Mouse (Mus musculus): ENCODE measurements around the gene Ipo7. TPM values are rescaled to one million over a fixed set of nuclear protein-coding genes. Genes with fewer than 3 reads are reported as not detected.
A peak's percentile ranks its signal among the peaks of the same experiment; 100 is the strongest.
"Not testable (repeated sequence)": the region's sequence is repeated elsewhere in the genome, so short reads cannot be mapped to it uniquely, and the experiment has no call there.

Ipo7 gene
- 100 to 1,000 TPM in 1 of 2 experiments, 10 to 100 TPM in 1; 93.8 to 104 TPM for total RNA-seq (2021)
- long read RNA-seq, full-length matches to known transcripts: 16 of 32 reads
- long read RNA-seq, partial matches to known transcripts: 5 of 32 reads
- long read RNA-seq, other reads (novel, unspliced or antisense): 11 of 32 reads

DNA sequence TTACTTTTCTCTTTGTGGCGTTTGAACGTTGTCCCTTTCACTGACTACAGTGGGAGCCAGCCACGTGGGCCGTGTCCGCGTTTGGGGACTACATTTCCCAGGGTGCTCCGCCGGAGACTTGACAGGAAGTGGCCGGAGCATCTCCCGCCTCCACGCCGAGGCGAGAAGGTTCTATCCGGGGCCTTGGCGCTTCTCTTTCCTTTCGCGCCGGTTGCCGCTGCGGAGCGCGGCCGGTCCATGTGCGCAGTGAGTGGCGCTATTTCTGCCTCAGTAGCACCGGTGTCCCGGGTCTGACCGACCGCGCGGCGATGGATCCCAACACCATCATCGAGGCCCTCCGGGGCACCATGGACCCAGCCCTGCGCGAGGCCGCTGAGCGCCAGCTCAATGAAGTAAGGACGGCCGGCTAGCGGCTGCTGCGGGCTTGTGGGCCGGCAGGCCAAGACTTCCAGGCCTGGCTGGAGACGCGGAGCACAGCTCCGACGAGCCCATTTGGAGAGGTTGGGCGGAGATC is at the start of gene Ipo7:
Ipo7 (plus strand) TSS at position 158 of the 514 bp plus-strand sequence.
- peak; percentile 92 to 96 for DNase-seq (ENCODE audit: low spot score in 2 of 2)

DNA sequence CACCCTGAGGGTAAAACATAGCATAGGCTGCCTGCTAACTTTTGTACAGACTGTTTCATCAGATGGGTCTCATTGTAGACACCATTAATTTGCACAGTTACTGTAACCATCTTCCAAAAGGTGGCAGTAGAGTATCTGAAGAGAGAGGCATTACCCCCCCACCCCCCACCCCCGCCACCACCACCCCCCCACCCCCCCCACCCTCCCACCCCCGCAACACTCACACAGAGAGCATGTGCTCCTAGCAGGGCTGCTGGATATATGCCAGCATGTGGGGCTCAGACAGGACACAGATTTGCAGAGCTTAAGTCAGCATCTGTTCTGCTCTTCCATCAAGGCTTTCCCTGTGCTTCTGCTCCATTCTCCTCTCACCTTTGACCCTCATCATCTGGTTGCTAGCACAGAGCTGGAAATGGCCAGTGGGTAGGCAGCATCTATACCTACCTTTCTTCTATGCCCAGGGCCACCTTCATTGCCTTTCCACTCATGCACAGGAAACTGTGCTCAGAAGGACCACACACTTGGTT is 49.1 kb upstream of the Ipo7 start:
- DNase-seq (ENCODE audit: low spot score in 2 of 2): peak in 1 of 2 experiments; percentile 65

DNA sequence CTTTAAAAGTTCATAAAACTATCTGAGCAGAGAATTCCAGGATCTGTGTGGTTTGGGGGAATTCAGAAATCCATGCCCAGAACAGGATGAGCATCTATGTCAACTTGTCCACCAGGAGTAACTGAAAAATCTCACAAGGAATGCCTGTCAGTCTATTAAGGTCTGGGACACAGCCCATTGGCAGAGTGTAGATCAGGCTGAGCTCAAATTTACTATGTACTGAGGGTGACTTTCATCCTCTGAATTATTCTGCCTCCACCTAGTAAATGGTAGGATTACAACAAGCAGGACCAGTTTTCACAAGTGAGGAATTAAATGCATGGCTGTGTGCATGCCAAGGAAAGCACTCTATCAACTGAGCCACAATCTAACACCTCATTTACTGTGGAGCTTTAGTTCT is 48.5 kb upstream of the Ipo7 start:
- DNase-seq (ENCODE audit: low spot score in 2 of 2): no peak

DNA sequence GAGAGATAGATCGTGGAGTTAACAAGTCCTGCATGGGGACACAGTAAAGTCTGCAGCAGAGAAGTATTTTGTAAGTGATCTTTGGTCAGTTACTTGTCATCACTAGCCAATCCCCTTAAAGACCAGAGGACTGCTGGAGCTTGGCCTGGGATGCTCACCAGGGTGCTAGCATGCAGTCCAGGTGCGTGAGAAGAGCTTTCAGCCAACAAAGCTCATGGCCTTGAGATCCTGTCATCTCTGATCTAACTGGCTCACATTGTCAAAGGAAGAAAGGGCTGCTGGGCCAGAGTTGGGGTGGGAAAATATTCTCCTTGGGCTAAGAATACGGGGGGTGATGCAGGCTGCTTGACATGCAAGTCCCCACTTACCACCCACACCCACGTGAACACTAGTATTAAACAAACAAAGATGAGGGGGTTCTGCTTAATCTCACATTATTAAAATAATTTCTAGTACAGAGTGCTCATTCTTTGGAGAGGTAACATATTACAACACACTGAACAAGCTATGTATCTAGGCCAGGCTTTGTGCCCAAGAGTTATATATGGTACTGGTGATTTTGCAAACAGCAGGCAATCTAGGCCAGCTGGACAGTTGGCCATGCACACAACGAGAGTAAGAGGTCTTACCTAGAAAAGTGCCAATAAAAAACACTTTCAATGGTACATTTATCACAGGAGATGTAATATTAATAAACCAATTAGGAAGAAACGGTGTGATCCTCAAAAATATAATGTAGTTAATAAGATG is 41.9 kb upstream of the Ipo7 start:
- no peak for DNase-seq (ENCODE audit: low spot score in 2 of 2)

DNA sequence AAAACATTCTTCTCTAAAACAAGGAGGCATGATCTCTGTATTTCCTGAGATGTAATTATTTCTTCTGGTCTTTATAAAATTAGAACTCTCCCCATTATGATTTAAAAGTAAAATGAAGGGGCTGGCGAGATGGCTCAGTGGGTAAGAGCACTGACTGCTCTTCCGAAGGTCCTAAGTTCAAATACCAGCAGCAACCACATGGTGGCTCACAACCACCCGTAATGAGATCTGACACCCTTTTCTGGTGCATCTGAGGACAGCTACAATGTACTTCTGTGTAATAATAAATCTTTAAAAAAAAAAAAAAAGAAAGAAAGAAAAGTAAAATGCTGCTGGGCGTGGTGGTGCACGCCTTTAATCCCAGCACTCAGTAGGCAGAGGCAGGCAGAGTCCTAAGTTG is 40.9 kb upstream of the Ipo7 start:
- DNase-seq (ENCODE audit: low spot score in 2 of 2): peak in 1 of 2 experiments; percentile 42

DNA sequence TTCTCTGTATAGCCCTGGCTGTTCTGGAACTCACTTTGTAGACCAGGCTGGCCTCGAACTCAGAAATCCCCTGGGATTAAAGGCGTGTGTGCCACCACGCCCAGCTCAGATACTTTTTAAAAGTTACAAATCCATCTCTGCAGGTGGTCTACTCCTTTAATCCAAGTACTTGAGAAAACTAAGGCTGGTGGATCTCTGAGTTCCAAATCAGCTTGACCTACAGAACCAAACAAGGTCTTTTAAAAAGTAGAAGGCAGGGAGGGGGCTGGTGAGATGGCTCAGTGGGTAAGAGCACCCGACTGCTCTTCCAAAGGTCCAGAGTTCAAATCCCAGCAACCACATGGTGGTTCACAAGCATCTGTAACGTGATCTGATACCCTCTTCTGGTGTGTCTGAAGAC is 33.5 kb upstream of the Ipo7 start:
- not testable (repeated sequence) for DNase-seq (ENCODE audit: low spot score in 2 of 2)

DNA sequence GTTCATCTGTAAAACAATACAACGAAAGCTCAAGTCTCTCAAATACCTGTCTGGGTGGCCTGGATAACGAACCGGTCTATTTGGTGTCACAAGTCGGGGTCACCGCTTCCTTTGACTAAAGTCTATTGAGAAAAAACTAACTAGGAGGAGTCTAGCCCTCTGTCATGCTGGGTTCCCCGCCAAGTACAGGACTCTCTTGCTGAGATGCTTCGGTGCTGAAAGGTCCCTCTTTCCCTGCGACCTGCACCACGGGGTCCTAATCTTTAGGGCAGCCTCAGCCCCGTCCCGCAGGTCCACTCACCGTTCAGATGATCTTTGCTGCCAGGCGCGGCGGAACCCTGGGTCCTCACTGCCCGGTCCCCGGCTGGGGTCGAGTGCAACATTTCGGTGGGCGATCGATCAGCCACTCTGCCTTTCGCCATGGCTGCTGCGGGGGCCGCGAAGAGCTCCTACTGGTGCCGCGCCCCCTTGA is 32.4 kb upstream of the Ipo7 start:
- no peak for DNase-seq (ENCODE audit: low spot score in 2 of 2)

DNA sequence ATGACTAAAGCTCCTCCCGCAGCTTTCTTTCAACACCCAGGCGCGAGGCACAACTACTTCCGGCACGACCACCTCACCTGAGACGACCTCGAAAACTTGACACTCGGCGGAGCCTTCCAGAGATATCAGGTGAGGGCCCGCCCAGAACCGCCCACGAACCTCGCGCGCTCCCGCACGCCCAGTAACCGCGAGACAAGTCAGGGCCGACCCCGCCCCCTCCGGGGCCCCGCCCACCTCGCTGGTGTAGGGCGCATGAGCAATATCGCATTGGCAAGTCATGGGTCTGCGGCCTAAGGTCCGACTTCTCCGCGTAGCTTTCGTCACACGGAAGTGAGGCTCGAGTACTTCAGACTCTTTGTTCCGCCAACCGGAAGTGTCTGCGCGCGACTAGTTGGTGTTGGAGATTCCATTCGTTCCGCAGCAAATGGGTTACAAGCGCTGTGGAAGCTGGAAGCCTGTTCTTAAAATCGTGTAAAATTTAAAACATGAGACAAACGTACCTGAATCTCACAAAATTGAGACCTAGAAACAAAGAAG is 31.9 kb upstream of the Ipo7 start:
- DNase-seq (ENCODE audit: low spot score in 2 of 2): peak; percentile 96 to 99

DNA sequence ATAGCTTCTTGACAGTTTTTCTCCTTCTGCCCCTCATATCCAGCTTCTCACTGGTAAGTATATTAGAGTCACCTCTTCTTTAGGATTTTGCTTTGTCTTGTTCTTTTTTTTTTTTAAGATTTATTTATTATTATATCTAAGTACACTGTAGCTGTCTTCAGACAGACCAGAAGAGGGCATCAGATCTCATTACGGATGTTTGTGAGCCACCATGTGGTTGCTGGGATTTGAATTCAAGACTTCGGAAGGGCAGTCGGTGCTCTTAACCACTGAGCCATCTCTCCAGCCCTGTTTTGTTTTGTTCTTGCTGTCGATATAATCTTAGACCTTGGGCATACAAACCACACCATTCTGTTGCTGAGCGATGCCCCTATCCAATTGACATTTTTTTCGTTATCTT is 31.3 kb upstream of the Ipo7 start, which contains the start of gene Tmem41b:
Tmem41b (minus strand) TSS at position 155 of the 400 bp plus-strand sequence.
- peak in 1 of 2 experiments; percentile 52 for DNase-seq (ENCODE audit: low spot score in 2 of 2)

DNA sequence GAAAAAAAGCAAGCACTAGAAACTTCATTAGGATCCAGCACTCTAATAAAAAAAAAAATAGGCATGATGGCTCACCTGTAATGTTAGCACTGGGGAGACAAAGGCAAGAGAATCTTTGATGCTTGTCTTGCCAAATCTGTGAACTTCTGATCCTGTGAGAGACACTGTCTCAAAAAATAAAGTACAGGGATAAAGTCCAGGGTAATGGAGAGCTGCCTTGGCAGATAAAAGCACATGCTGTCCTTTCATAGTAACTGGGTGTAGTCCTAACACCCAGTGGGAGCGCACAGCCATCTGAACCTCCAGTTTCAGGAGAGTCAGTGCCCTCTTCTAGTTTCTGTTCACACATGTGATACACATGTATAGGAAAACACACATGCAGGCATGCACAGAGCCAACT is 26.8 kb upstream of the Ipo7 start:
- DNase-seq (ENCODE audit: low spot score in 2 of 2): no peak

DNA sequence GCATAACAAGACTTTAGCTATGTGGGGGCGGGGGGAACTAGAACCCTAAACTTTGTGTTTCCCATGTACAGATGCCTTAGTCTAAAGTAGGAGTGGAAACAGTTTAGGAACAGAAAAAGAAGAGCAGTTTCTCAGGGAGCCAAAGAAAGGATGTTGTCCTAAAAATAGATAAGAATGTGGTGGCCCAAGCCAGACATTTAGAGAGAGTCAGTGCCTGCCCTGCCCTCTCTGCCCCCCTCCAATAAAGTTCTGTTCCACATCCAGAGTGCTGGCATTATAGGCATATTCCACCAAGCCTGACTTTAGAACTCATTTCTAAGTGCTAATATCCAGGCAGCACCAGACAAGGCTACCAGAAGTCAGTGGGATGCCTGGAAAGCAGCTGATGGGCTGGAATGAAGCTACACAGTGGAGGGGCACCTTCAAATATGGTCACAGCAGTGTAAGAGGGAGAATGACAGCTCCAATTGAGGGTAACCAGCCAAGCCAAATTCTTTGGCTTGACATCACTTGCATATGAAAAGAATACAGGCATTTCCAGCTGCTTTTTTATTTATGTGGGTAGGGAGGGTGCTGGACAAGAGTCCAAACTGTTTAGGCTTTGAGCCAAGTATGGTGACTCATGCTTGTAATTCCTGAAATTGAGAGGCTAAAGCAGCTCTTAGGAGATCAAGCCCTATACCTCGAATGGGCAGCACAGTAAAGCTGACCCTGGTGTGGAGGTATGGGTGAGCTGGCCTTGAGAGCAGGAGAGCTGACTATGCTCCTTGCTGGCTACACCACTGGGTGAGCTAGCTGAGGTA is 24.7 kb upstream of the Ipo7 start:
- DNase-seq (ENCODE audit: low spot score in 2 of 2): no peak

DNA sequence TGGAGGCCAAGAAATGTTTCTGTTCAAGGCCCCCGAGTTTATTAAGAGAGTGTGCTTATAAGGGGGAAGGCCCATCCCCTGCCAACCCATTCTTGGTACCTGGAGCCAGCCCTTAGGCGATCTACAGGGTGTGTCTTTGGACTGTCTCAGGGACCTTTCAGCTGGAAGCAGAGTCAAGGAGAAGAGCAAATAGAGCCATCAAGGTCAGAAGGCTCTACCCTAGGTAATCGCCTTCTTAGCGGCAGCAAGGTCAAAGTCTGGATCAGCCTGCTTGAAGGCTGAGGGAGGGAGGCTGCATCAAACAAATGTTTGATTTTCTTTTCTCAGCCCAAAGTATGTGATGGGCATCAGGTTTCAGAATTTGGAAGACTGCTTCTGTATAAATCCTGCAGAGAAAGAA is 19.7 kb upstream of the Ipo7 start:
- DNase-seq (ENCODE audit: low spot score in 2 of 2): no peak

DNA sequence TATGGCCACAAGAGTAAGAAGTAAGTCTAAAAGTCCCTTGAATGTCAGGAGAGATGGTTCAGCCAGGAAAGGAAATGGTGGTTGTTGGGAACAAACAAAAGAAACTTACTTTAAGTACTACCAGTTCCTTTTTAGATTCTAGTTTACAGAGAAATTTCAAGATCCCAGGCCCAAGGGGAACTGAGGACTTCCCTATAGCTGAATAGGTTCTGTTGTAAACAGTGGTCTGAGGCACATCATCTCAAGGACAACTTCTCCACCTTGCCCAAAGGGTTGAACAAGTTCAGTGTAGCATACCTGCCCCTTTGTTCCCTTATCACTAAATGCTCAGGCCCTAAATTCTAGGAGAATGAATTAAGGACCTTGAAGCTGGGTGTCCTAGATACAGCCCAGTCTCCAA is 16.0 kb upstream of the Ipo7 start:
- DNase-seq (ENCODE audit: low spot score in 2 of 2): no peak

DNA sequence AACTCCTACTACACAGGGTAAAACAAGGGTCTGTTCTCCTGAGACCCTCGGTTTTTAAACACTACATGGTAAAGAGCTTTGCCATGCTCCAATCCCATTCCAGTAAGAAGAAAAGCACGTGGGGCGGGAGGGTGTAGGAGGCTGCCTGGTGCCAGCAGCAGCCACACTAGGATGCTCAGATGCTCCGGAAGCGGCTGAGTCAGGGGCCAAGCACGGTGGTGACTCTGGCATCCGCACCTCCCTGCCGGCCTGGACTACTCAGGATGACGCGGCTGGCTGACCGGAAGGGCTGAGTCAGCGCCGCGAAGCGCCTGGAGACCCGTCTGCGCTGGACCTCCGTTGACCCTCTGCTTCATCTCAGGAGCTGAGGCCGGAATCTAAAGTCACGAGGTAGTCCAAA is 15.1 kb upstream of the Ipo7 start:
- DNase-seq (ENCODE audit: low spot score in 2 of 2): peak; percentile 4 to 39

DNA sequence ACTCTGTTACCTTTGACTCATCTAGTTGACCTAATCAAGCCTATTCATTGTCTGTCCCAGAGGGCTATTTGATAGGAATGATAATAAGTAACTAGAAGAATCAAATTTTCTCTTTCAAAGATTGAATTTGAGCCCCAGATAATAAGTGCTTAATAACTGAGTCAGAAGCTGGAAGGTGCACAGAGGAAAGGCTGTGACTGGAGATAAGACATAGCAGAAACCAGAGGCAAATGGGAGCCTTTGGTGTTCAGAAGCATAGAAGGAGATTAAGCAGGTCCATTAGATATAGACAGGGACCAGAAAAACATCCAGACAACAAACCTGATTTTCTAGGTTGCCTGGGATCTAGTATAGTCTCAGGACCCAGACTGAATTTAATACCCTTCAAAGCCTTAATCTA is 12.1 kb upstream of the Ipo7 start:
- no peak for DNase-seq (ENCODE audit: low spot score in 2 of 2)

DNA sequence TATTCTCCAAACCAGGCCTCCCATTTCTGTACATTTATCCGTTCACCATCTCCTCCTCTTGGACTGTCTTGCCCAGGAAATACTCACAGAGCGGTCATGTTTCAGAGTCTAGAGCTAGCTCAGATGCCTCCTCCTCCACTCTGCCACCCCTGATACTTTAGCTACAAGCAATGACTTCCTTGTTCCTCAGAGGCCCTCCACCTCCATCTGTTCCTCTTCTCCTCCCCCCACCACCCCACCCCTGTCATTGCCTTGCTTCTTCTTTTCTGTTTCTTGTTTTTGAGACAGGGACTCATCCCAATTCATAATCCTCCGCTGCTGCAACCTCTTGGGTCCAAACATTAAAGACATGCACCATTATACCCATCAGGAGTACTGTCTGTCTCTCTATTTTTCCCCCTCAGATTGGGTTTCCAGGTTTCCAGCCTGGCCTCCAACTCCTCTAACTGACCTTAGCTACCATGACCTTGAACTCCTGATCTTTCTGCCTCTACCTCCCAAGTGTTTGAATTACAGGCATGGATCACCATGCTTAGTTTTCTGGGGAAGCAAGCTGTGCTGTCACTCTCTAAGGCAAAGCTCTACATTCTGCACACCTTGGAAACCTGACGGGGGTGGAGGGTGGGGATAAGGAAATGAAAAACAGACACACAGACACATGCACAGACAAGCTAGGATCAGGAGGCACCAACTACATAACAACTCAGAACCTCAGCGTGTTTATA is 11.4 kb upstream of the Ipo7 start:
- no peak for DNase-seq (ENCODE audit: low spot score in 2 of 2)

DNA sequence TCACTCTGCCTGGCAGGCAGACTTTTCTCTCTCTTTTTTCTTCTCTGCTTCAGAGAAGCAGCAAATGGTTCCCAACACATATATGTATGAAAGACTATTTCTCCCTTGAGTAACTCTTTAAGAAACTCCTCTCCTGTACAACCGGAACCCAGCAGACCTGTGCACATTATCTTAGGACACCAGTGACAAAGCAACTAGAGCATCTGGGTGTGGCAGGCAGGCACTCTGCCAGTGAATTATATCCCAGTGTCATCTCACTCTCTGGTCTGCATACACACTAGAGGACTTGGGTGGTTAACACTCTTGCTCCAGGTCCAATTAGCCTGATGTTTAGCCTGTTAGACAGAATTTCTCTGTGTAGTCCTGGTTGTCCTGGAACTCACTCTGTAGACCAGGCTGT is 9.6 kb upstream of the Ipo7 start:
- DNase-seq (ENCODE audit: low spot score in 2 of 2): no peak

DNA sequence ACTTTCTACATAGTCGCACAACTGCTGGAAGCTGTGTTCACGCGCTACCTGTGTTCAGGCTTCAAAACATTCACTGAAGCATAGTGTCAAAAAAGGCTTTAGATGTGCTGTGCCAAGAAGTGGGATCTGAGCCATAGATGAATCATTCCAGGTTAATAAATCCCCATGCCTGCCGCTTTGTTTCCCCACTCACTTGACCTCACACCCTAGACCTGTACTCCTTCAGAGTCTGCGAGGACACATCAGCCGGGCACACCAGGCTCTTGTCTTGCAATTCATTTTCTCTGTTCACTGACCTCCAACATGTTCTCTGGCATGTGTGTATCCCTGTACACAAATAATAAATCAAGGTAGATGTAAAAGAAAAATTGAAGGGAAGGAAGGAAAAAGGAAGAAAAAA is 9.0 kb upstream of the Ipo7 start:
- DNase-seq (ENCODE audit: low spot score in 2 of 2): no peak

DNA sequence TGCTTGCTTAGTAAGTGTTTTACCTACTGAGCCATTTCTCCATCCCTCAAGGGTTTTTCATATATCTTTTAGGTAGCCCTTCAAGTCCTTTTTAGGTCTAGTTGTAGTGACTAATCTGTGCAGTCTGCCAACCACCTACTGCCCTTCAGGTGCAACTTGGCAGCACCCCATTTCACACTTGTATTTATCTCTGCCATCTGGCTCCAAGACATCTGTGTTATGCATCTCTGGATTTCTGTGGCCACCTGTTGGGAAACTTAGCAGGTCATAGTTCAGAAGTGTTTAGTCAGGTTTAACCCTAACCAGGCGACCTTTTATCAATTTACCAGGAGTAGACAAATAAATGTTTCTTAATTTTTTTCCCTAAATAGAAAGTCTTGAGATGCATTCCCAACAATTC is 6.7 kb upstream of the Ipo7 start:
- DNase-seq (ENCODE audit: low spot score in 2 of 2): no peak

DNA sequence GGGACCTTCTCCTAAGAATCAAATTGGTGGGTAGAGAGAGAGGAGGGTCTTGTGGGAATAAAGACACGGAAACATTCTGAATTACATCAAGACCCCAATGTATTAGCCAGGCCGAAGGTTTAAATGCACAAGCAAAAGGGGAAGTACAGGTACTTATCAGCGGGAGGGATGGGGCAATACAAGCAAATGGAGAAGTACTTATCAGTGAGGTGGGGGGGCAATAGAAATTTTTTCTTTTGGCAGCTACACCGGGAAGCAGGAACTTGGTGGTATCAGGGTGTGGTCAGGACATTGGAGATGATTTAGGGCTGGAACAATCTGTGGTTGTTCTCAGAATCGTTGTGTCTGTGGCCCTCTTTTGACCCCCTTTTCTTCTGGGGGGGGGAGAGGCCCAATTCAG is 3.8 kb upstream of the Ipo7 start:
- DNase-seq (ENCODE audit: low spot score in 2 of 2): no peak

All from layer of hippocampus, adult 18-20 months (tissue).